Mouse (Mus musculus) spleen, adult 2 months (tissue): ENCODE measurements around the gene Slc41a2. TPM values are rescaled to one million over a fixed set of nuclear protein-coding genes. Genes with fewer than 3 reads are reported as not detected.
"Not testable (repeated sequence)": the region's sequence is repeated elsewhere in the genome, so short reads cannot be mapped to it uniquely, and the experiment has no call there.

ENCODE experiments used
- DNase-seq, 2 experiments: peaks; one replicate each; pipeline versions ENCODE4 v3.0.0 to v3.0.0-alpha.2; 2012 to 2021; ENCODE audit warnings: low spot score in 2 of 2, low read depth in 1 of 2
- H3K27ac ChIP-seq: fragments of 200-500 bp; 2 replicates; pipeline ENCODE4 v1.5.1; 2012; ENCODE audit warnings: low read length, inconsistent platforms; ENCODE audit not compliant: insufficient read depth
- H3K27me3 ChIP-seq: fragments of 200-500 bp; 2 replicates; pipeline ENCODE4 v1.6.1; 2012; ENCODE audit warnings: mild to moderate bottlenecking, moderate library complexity, low read length, inconsistent platforms; ENCODE audit not compliant: control insufficient read depth, insufficient read depth
- H3K36me3 ChIP-seq: fragments of 200-500 bp; 2 replicates; pipeline ENCODE4 v1.6.1; 2012; ENCODE audit warnings: mild to moderate bottlenecking, low read length, inconsistent platforms; ENCODE audit not compliant: control insufficient read depth, insufficient read depth
- H3K4me1 ChIP-seq: fragments of 200-500 bp; 2 replicates; pipeline ENCODE4 v1.6.1; 2011; ENCODE audit warnings: inconsistent platforms; ENCODE audit not compliant: control insufficient read depth, insufficient read depth, insufficient read length
- H3K4me3 ChIP-seq: fragments of 200-500 bp; 2 replicates; pipeline ENCODE4 v1.5.1; 2011; ENCODE audit warnings: mild to moderate bottlenecking, inconsistent platforms; ENCODE audit not compliant: insufficient read depth, insufficient read length; ENCODE audit errors: extremely low read depth
- CTCF ChIP-seq: fragments of 200-500 bp; IDR thresholded peaks from 2 replicates; pipeline ENCODE4 v1.5.1; 2011; ENCODE audit warnings: mild to moderate bottlenecking, inconsistent platforms; ENCODE audit not compliant: insufficient read depth, insufficient read length, insufficient replicate concordance; ENCODE audit errors: extremely low read depth
- POLR2A ChIP-seq: fragments of 200-500 bp; IDR thresholded peaks from 2 replicates; pipeline ENCODE4 v1.6.1; 2011; ENCODE audit warnings: low read depth, low read length, inconsistent platforms
- WGBS: fragments of 180-500 bp; shearing (Covaris S2); methylation state at CpG from one replicate; pipeline ENCODE4 v1.1.7; 2018; 5-methylcytosine and 5-hydroxymethylcytosine counted together
- polyA plus RNA-seq: library from polyadenylated mRNA; depleted of rRNA; stranded (reverse); fragments of >200 nt; gene quantifications from 2 replicates; pipeline ENCODE4 v1.2.3, GENCODE M21; 2012

Slc41a2 gene
- polyA plus RNA-seq, 1 experiment, result 1.7 TPM

DNA sequence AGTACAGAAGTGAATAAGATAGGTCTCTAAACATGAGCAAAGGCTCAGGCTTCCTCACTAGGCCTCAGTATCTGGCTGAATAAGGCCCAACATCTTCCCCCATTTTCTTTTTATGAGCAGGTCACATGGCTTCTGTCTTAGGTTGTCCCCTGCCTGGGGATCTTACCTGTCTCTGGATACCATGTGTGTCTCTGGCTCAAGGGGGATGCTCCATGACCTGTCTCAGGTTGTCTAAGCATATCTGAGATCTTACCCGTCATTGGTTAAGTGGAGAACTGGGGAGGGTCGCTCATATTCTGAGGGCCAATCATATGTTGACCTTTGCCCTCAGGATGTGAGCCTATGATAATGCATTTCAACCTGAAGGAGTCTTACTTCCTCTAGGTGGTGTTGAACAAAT lies 42.8 kb upstream of the Slc41a2 start:
- H3K27ac ChIP-seq, result no peak overlapping the region
- TF ChIP-seq POLR2A (no peak), CTCF (no peak)
- H3K36me3 ChIP-seq, result no peaks in the 10 kb centered on the region
- DNase-seq, result no peak
- H3K27me3 ChIP-seq, result no peaks in the 10 kb centered on the region
- H3K4me3 ChIP-seq, result no peak overlapping the region
- WGBS, result 97% methylated on average over 2 of the region's 2 CpGs
- H3K4me1 ChIP-seq, result no peaks in the 10 kb centered on the region

DNA sequence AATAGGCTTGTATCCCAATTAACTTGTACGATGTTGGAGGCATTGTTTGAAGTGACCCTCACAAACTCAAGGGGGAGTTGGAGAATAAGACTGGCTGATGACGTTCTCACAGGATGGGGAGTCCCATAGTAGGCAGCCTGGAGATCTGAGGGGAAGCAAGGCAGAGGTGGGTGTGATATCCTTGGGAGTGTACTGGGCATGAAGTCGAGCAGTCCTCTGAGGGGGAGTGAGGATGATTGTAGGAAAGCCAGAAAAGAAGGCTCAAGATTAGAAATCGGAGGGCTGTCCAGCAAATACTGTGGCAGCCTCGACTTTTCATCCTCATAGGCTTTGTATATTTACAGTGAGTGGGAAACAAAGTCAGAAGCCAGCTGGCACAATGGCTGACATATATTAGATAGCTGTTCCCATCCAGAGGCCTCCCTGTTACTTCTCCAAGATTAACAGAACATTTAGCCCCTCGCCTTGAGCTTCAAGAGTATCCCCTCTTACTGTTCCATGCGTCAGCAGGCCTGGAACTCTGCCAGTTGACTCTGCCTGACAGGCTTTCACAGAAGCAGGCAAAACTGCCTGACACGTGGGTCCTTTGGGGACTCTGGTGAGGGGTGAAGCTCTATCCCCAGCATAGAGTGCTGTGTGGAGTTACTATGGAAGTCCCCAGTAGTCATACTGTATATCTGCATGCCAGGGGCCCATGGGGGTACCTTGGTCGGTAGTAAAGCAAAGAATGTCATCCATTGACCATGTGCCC lies 40.6 kb upstream of the Slc41a2 start:
- no peak for TF ChIP-seq POLR2A
- no peak for TF ChIP-seq CTCF
- Histone ChIP-seq H3K36me3 (no peaks in the 10 kb centered on the region), H3K4me1 (no peaks in the 10 kb centered on the region), H3K27ac (no peak overlapping the region), H3K4me3 (no peak overlapping the region), H3K27me3 (no peaks in the 10 kb centered on the region)
- DNase-seq, result no peak
- WGBS, result 83% methylated on average over 9 of the region's 9 CpGs

DNA sequence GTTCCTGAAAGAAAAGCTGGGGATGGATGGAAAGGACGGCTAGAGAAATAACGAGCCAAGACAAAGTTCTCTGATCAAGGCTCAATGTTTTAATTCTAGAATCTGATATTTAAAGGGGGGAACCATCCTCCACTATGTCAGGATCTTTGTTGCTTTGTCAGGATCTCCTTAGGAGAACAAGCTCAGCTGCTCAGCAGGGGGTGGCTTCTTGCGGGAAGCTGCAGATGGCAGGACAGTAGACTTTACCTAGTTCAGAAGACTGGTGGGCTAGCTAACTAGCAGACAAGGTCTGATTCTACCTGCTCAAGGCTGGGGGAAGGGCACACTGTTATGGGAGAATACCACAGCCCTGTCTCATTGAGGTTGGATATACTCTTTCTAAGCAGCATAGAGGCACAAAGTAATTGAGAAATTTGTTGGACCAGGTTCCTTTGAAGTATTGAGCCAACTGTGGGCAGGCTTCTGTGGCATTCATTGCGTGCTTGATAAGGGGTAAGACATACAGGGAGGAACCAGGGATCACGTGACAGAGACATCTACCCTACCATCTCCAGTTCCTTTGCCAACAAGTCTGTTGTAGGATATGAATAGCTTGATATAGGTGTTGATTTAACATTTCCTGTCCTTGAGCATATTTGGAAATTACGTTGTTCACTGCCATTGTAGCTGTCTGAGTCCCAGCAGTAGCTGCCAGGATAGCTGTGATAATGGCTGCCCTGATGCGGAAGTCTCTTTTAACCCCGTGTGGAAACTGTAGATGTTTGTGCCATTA lies 39.4 kb upstream of the Slc41a2 start:
- no peaks in the 10 kb centered on the region for H3K4me1 ChIP-seq
- H3K27ac ChIP-seq, result no peak overlapping the region
- no peaks in the 10 kb centered on the region for H3K27me3 ChIP-seq
- TF ChIP-seq CTCF, result no peak
- TF ChIP-seq POLR2A, result no peak
- WGBS, result 90% methylated on average over 8 of the region's 8 CpGs
- no peaks in the 10 kb centered on the region for H3K36me3 ChIP-seq
- H3K4me3 ChIP-seq, result no peak overlapping the region
- DNase-seq, result no peak

DNA sequence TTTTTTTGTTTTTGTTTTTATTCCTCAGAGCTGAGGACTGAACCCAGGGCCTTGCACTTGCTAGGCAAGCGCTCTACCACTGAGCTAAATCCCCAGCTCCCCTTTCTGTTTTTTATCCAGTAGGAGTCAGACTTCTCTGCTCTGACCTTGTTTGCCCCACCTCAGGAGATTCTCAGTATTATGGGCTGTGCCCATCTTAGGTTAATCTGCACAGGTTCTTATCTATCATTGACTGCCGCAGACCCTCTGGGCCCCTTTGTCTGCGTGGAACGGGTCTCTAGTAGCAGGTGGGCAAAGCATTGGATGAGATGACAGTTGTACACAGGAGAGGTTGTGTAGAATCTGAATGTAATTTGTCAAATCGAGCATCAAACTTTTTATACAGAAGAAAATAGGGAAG lies 37.8 kb upstream of the Slc41a2 start:
- DNase-seq, H3K27ac ChIP-seq, H3K4me3 ChIP-seq, H3K36me3 ChIP-seq, H3K27me3 ChIP-seq, H3K4me1 ChIP-seq: not testable (repeated sequence)
- 88% methylated on average over 5 of the region's 5 CpGs for WGBS

DNA sequence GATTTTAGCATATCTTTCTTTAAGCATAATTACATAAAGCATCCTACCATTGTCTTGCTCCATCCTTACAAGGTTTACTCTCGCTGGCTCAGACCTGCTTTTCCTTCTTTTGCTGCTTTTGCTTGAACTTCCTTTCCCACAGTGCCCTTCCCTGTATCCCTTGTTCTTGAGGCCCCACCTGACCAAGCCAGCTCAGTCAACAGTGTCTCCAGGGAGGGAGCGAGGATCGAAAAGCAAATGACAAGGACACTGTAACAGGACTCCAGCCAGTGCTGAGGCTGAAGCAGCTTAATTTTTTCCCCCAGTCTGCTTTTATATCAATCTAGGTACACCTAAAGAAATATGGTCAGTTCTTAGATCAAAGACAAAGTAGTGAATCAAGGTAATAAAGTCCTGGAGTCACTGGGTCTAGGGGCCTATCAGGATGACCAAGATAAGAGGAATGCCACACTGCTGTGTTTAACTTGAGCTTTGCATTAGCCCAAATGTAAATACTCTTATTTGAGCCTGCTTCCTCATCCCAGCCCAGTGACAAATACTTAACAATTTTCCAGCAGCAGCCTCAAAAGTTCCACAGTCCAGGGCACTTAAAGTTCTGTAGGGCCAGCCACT lies 36.5 kb upstream of the Slc41a2 start:
- H3K4me1 ChIP-seq, result no peaks in the 10 kb centered on the region
- H3K36me3 ChIP-seq, result peaks cover 4% of the 10 kb centered on the region
- 94% methylated on average over 3 of the region's 3 CpGs for WGBS
- no peak for DNase-seq
- no peaks in the 10 kb centered on the region for H3K27me3 ChIP-seq
- no peak overlapping the region for H3K27ac ChIP-seq
- no peak overlapping the region for H3K4me3 ChIP-seq
- TF ChIP-seq CTCF (no peak), POLR2A (no peak)

DNA sequence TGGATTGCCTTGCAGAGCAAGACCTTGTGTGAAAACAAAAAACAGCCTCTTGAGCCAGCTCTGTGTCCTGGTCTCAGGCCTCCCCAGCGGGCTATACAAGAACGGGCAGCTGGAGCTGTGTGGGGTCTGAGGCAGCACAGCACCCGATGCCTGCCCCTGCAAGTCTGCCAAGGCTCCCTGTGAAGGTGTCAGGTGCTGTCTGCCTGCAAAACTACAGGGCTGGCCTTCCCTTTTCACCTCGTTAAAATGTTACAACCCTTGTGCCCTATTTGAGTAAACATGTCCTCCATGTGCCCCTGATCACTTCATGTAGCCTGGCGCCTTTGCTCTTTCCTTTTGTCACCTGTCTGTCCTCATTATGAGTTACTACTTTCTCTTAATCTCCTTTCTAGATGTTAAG lies 31.2 kb upstream of the Slc41a2 start:
- H3K36me3 ChIP-seq, result peaks cover 34% of the 10 kb centered on the region
- WGBS, result 91% methylated on average over 5 of the region's 5 CpGs
- no peak for DNase-seq

DNA sequence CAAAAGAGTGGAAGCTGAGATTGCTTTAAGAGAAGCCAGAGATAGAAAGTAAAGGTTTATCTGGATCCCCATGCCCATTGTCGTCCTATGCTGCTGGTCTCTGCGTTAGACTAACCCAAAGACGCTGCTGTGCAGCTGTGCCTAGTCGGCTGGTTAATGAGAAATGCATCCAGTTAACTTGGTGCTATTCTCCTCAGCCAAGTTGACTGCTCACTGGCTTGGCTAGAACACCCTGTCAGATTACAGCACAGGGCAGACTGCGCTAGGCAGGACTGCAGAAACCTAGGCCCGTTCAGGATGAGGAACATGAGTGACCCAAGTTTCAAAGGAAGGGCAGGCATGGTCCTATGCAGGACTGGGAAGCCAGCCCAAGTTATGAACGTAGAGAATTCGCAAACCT lies 25.8 kb upstream of the Slc41a2 start:
- 92% methylated on average over 8 of the region's 8 CpGs for WGBS
- Histone ChIP-seq H3K4me3 (no peak overlapping the region), H3K4me1 (no peaks in the 10 kb centered on the region), H3K36me3 (peaks cover 32% of the 10 kb centered on the region), H3K27me3 (no peaks in the 10 kb centered on the region), H3K27ac (no peak overlapping the region)
- no peak for DNase-seq
- TF ChIP-seq POLR2A, result no peak
- TF ChIP-seq CTCF, result no peak

More for the DNA sequence above, 31.2 kb upstream of the Slc41a2 start:
- no peaks in the 10 kb centered on the region for H3K27me3 ChIP-seq
- no peak overlapping the region for H3K4me3 ChIP-seq
- TF ChIP-seq CTCF (no peak), POLR2A (no peak)
- no peaks in the 10 kb centered on the region for H3K4me1 ChIP-seq
- no peak overlapping the region for H3K27ac ChIP-seq
